Mouse (Mus musculus) bone marrow, adult 2 months (tissue): ENCODE measurements around the gene Acads.

Source experiments
- CTCF ChIP-seq: fragments of 200-500 bp; IDR thresholded peaks from 2 replicates; pipeline ENCODE4 v1.5.1; 2011; ENCODE audit warnings: low read length, control low read depth; ENCODE audit not compliant: control insufficient read depth, insufficient read depth
- POLR2A ChIP-seq: fragments of 200-500 bp; IDR thresholded peaks from 2 replicates; pipeline ENCODE4 v1.6.1; 2011; ENCODE audit warnings: low read depth, mild to moderate bottlenecking, control low read depth, low read length, borderline replicate concordance; ENCODE audit not compliant: control insufficient read depth

DNA sequence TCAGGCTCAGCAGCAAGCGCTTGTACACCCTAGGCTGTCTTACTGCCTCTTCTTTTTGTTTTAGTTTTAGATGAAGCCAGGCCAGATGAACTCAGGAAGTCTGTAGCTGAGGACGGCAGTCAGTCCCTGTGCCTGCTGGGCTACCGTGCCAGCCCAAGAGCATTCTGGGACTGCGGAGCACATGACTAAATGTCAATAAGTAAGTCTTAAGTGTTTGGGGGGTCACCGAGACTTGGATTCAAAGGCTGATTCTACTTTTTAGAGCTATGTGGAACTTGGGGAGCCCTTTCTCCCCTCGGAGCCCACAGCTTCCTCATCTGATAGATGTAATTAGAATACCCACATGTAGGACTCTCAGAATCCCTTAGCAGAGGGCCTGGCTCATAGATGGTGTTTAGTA is 41.5 kb upstream of the Acads start:
- no peak for TF ChIP-seq CTCF
- no peak for TF ChIP-seq POLR2A
